Mouse (Mus musculus): Measurements from ENCODE around the gene Me1. TPM values are rescaled to one million over a fixed set of nuclear protein-coding genes. Genes with fewer than 3 reads are reported as not detected.
"Not testable (repeated sequence)": the region's sequence is repeated elsewhere in the genome, so short reads cannot be mapped to it uniquely, and the experiment has no call there.

Gene Me1
- total RNA-seq, 4 experiments from 2014 or later: 50.5 to 62.9 (median 52.2) TPM

- DNase-seq (ENCODE audit: low spot score in 2 of 2): no peak
These were observed 95.9 kb downstream of the Me1 start for GRCm38 (mm10) chr9:86599723-86600303.

- not testable (repeated sequence) for DNase-seq (ENCODE audit: low spot score in 2 of 2)
These were observed 98.8 kb downstream of the Me1 start for GRCm38 (mm10) chr9:86596983-86597382.

DNA sequence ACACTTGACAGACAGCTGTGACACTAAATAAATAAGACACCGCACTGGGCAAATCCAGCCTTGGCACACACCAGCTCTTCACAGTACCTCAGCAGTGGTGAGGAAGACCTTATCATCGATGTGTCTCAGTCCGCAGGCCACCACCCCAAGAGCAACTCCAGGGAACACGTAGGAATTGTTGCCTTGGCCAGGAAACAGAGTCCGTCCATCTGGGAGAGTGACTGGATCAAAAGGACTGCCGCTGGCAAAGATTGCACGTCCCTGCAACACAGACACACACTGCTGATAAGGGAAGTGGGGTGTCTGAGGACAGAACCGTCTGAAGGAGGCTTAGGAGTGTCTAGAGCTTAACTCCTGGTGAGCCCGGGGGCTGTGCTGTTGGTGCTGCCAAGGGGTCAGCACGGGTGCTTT is 101.4 kb downstream of the Me1 start:
- not testable (repeated sequence) for DNase-seq (ENCODE audit: low spot score in 2 of 2)

GRCm38 (mm10) chr9:86592676-86593668 is 102.8 kb downstream of the Me1 start:
- DNase-seq (ENCODE audit: low spot score in 2 of 2): peak in 1 of 2 experiments; percentile 58

DNA sequence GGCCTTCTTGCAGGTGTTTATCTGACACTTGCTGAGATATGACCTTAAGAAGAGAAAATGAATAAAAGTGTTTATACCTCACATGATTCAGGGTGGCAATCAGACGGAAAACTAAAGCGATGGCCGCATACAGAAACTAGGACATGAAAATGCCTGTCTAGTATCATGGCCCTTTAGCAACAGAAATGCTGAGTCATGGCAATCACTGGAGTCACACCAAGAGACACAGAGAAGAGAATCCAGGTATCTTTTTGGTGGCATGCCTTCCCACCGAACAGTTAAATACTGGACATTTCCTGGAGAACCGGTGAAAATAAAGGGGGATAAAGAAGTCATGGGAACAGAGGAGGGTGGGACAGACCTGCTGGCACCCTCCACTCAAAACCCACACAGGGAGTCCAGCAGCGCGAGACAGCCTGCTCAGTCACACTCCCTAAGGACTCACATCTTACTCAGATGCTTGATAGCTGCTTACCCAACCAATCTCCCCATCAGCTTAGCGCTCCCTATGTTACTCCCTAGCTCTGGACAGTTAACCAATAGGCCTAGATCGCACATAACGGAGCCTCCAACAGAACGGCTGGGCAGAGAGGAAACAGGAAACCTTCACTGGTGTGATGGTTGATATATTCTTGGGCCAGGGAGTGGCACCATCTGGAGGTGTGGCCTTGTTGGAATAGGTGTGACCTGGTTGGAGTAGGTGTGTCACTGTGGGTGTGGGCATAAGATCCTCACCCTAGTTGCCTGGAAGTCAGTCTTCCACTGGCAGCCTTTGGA is 108.5 kb downstream of the Me1 start:
- no peak for DNase-seq (ENCODE audit: low spot score in 2 of 2)

GRCm38 (mm10) chr9:86583740-86584139 is 112.0 kb downstream of the Me1 start:
- peak in 1 of 2 experiments; percentile 57 for DNase-seq (ENCODE audit: low spot score in 2 of 2)

- no peak for DNase-seq (ENCODE audit: low spot score in 2 of 2)
These were observed 116.1 kb downstream of the Me1 start for GRCm38 (mm10) chr9:86579657-86580056.

DNA sequence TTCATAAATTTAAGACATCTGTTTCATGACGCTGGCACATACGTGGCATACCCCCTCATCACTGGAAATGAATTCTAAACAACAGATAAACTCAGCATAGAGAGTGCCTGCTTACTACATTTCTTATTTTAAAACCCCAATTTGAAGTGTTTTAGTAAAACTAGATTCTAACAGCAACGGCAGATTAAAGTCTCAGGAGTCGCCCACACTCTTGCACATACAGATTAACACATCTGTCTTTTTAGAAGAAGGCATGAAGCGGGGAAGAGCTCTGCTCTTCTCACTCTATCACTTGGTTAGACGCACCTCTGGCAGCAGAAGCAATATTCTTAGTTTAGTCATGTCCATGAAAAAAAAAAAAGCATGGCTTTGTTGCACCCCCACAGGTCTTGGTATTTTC is 120.6 kb downstream of the Me1 start:
- no peak for DNase-seq (ENCODE audit: low spot score in 2 of 2)

GRCm38 (mm10) chr9:86573616-86574303 is 122.0 kb downstream of the Me1 start:
- no peak for DNase-seq (ENCODE audit: low spot score in 2 of 2)

DNA sequence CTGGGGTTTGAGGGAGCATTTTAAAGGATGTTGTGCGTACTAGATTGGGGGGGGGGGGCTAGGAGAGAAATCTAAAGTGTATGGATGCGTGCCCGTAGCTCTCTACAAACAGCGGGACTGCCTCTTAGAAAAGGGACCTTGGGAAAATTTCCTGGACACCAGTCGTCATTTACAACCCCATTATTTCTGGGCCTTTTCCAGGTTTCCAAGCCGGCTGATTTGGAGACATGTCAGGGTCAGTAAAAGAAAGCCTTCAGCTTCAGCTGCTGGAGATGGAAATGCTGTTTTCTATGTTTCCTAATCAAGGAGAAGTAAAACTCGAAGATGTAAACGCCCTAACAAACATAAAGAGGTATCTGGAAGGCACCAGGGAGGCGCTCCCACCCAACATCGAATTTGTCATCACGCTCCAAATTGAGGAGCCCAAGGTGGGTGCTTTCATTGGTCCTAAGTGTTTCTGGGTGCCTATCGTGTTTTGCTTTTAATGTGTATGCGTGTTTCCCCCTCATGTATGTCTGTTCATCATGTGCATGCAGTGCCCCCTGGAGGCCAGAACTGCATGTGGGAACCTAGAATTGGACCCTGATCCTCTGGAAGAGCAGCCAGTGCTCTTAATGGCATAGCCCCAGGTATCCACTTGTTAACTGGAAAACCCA is 123.0 kb downstream of the Me1 start:
- DNase-seq (ENCODE audit: low spot score in 2 of 2): peak; percentile 74 to 80

DNA sequence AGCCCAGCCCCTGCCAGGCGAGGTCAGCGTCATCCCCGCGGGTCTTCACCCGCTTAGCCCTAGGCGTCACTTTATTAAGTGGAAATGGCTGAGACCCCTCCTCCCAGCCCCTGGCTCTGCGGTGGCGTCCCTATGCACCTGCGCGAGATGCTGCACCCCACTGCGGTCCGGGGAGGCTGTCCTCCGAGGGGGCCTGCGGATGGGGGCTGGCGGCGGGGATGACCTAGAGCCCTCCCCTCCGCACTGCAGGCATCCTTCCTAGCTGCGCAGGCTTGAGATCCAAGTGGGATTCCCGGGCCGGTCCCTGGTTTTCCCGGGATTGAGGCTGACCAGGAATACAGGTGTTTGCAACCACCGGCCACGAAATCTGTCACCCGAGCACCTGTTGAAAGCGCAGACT is 123.6 kb downstream of the Me1 start:
- DNase-seq (ENCODE audit: low spot score in 2 of 2): peak; percentile 25 to 45

DNA sequence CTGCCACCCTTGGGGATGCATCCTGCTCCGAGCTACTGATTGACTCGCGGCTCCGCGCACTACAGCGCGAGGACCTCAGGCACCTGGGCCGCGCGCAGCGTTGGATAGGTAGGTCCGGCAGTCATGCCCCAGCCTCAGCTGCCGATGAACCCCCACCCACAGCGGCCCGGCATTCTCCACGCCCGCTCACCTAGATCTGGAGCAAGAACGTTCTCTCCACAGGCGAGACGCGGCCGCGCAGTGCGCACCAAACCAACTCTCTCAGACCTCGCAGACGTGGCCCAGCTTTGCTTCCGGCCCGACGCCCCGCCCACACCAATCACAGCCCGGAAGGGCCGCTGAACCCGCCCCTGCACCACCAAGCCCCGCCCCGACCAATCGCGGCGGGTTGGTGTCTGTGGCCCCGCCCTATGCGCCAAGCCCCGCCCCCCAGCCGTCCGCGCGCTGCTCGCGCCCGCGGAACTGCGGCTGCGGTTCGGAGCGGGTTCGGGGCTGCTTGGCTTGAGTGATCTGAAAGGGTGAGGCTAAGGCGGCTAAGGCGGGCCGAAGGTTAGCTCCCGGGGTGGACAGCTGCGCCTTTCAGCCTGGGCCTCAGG is 124.1 kb downstream of the Me1 start, which contains the start of the genes Pgm3 and Rwdd2a:
Pgm3 (minus strand) TSS at position 303 of the 596 bp plus-strand sequence.
Rwdd2a (plus strand) TSS at position 452 of the 596 bp plus-strand sequence.
- DNase-seq (ENCODE audit: low spot score in 2 of 2): peak; percentile 79 to 96

- no peak for DNase-seq (ENCODE audit: low spot score in 2 of 2)
These were observed 124.8 kb downstream of the Me1 start for GRCm38 (mm10) chr9:86570946-86571345.

GRCm38 (mm10) chr9:86570261-86570890 is 125.4 kb downstream of the Me1 start:
- DNase-seq (ENCODE audit: low spot score in 2 of 2): no peak

- DNase-seq (ENCODE audit: low spot score in 2 of 2): no peak
These were observed 126.3 kb downstream of the Me1 start for GRCm38 (mm10) chr9:86569314-86569910.

- DNase-seq (ENCODE audit: low spot score in 2 of 2): no peak
These were observed 135.2 kb downstream of the Me1 start for GRCm38 (mm10) chr9:86560543-86560942.

DNA sequence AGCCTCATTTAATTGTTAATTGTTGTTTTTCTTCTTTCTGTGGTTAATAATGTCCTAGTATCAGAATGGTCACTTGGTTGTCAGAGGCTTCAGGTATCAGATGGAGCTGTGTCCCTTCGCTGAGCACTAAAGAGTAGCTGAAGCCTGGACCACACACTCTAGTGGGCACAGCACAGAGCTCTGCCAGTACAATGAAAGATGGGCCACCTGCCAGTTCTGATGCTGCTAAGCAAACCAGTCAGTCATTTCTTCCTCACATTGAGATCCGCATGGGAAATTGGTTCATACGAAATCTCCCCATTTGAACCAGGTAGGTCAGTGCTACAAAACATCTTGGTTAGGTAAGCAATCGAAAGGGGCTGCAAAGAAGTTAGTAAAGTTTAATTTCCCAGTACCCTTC is 141.1 kb downstream of the Me1 start:
- no peak for DNase-seq (ENCODE audit: low spot score in 2 of 2)

DNA sequence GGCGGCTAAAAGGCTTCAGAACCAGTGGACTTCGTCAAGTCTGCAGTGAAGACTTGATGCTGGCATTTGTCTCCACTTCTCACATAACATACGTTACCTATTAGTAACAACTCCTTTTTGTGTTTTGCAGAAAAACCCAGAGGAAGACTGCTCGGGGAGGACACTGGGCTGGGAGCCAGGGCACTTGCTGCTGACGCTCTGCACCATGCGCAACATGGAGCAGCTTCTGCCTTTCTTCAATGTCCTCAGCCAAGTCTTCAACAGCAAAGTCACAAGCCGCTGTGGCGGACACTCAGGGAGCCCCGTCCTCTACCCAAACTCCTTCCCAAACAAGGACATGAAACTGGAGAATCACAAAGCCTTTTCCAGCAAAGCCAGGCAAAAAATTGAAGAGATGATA is 141.9 kb downstream of the Me1 start:
- DNase-seq (ENCODE audit: low spot score in 2 of 2): no peak

DNA sequence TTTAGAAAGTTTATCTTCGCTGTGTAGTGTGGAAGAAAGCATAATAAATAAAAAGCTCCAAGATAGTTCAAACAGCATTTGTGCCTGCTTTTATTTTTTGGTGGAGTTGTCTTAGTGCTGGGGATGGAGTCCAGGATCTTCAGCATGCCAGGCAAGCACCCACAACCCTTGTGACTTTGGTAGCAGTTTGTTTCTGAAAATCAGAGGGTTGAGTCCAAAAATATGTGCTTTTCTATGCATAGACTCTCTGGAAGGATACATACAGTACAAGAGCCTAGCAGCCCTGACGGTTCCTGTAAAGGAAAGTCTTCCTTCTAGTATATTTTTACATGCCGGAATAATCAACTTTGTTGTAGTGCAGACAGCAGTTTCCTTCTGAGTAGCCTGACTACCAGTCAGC is 145.0 kb downstream of the Me1 start:
- DNase-seq (ENCODE audit: low spot score in 2 of 2): no peak

Measured in left cerebral cortex, adult 8-10 months (tissue).